Comparison of ENCODE assay signal across 18 mouse cellular contexts in genomic region chr6:143171781-143172465, GRCm38 (mm10). TPM values are rescaled to one million over a fixed set of nuclear protein-coding genes. Genes with fewer than 3 reads are reported as not detected.
DNase-seq lines count a peak whose midpoint lies in the region; ATAC-seq lines count a peak whose summit lies in the region.
"Had no signal": no experiment of that assay in that cellular context is flagged by ENCODE, and none has a peak within 500 bp of the region (broad histone marks: within the 10 kb centered on the region; RNA-seq: fewer than 3 reads in every experiment).

No protein-coding gene starts in this region.

- WGBS in limb, embryonic 12.5 days, result 40% methylated on average over 11 of the region's 11 CpGs
- WGBS in limb, embryonic 10.5 days, result 69% methylated on average over 11 of the region's 11 CpGs

- H3K4me3 ChIP-seq in limb, embryonic 12.5 days (replicated peaks), result no peak overlapping the region
- H3K4me3 ChIP-seq in limb, embryonic 10.5 days, result no peak overlapping the region
- H3K4me3 ChIP-seq: heart, embryonic 12.5 days; kidney, embryonic 15.5 days; neural tube, embryonic 13.5 days had no signal

- H3K36me3 ChIP-seq in limb, embryonic 12.5 days, result peaks cover 15% of the 10 kb centered on the region
- H3K36me3 ChIP-seq in limb, embryonic 10.5 days, result peaks cover 42% of the 10 kb centered on the region

- H3K4me2 ChIP-seq in limb, embryonic 12.5 days, result no peak overlapping the region
- H3K4me2 ChIP-seq: heart, embryonic 12.5 days; kidney, embryonic 15.5 days; liver, embryonic 11.5 days; lung, embryonic 14.5 days; neural tube, embryonic 13.5 days had no signal

- no peak for ATAC-seq in limb, embryonic 12.5 days (ENCODE audit: insufficient number of reproducible peaks, insufficient read depth, low FRiP score, low TSS enrichment, low read depth)
- ATAC-seq: midbrain, embryonic 16.5 days had no signal

- no peaks in the 10 kb centered on the region for H3K27me3 ChIP-seq in limb, embryonic 12.5 days
- H3K27me3 ChIP-seq in limb, embryonic 10.5 days (ENCODE audit: low read depth, poor library complexity, severe bottlenecking), result no peaks in the 10 kb centered on the region
- H3K27me3 ChIP-seq: heart, embryonic 12.5 days; kidney, embryonic 15.5 days; neural tube, embryonic 13.5 days had no signal

- 0 out of 2 replicates have a peak overlapping the region, but pooled peaks have one; percentile 14 for H3K27ac ChIP-seq in limb, embryonic 12.5 days
- H3K27ac ChIP-seq in limb, embryonic 10.5 days, result no peak overlapping the region
- H3K27ac ChIP-seq: kidney, embryonic 15.5 days; neural tube, embryonic 13.5 days had no signal

- H3K9ac ChIP-seq in limb, embryonic 12.5 days (replicated peaks), result no peak overlapping the region
- H3K9ac ChIP-seq: heart, embryonic 12.5 days; kidney, embryonic 15.5 days; lung, embryonic 14.5 days; neural tube, embryonic 13.5 days had no signal

- DNase-seq in limb, embryonic 10.5 days (ENCODE audit: low spot score), result no peak
- DNase-seq in CD4-positive, CD25-positive, alpha-beta regulatory T cell, adult 2 months (ENCODE audit: low read depth, low spot score), result peak; percentile 61
- DNase-seq in NIH3T3 (ENCODE audit: low read depth) (peak; percentile 79), MN1 (ENCODE audit: low spot score) (no peak)
- DNase-seq in induced T-regulatory cell, adult 2 months (ENCODE audit: low read depth), result peak; percentile 60
- DNase-seq in urinary bladder, adult 18-20 months (ENCODE audit: low spot score in 2 of 2), result no peak
- DNase-seq: adrenal gland, adult 2 months; cerebellum, adult 18-20 months; gastrocnemius, postnatal 14 days; heart, postnatal 4 days; lung, embryonic 14.5 days; right cerebral cortex, postnatal 4 days had no signal

- H3K9me3 ChIP-seq in limb, embryonic 12.5 days, result 0 out of 2 replicates have a peak, but pooled peaks cover 3% of the 10 kb centered on the region
- H3K9me3 ChIP-seq in limb, embryonic 10.5 days (replicated peaks), result no peaks in the 10 kb centered on the region
- H3K9me3 ChIP-seq: heart, embryonic 12.5 days; kidney, embryonic 15.5 days; neural tube, embryonic 13.5 days had no signal

- H3K4me1 ChIP-seq in limb, embryonic 12.5 days (replicated peaks), result peaks cover 60% of the 10 kb centered on the region
- H3K4me1 ChIP-seq in limb, embryonic 10.5 days, result peaks cover 80% of the 10 kb centered on the region

RNA-seq across cellular contexts. Expression of gene Etnk1, which starts 4.9 kb away (rescaled TPM):
- 22.1 and 24.2 TPM in 2 replicates for polyA plus RNA-seq in limb, embryonic 12.5 days (2016; fragmentation: Nextera tagmentation; extraction: Ambion mirVana)
- polyA plus RNA-seq in limb, embryonic 10.5 days (2016; fragmentation: Nextera tagmentation; extraction: Ambion mirVana), result 20.9 and 21.2 TPM in 2 replicates

Comparison
In these comparisons a context has a peak if more than half of its experiments do, and no peak if none do; other contexts are left out.
1. DNase-seq: peak in CD4-positive, CD25-positive, alpha-beta regulatory T cell, adult 2 months (single experiment), NIH3T3 (single experiment) and induced T-regulatory cell, adult 2 months (single experiment); none in limb, embryonic 10.5 days (single experiment), urinary bladder, adult 18-20 months (0 of 2) and MN1 (single experiment).